Mouse (Mus musculus) stomach, adult 2 months (tissue): Measurements from ENCODE around the gene Kif21a. TPM values are rescaled to one million over a fixed set of nuclear protein-coding genes. Genes with fewer than 3 reads are reported as not detected.

Source experiments
- polyA plus RNA-seq: library from polyadenylated mRNA; depleted of rRNA; stranded (reverse); fragments of >200 nt; gene quantifications from 2 replicates; pipeline ENCODE4 v1.2.3, GENCODE M21; 2012; rRNA removed

The Kif21a gene
- 1.5 TPM in 2 replicates for polyA plus RNA-seq

GRCm38 (mm10) chr15:91049496-91050441 lies at the start of gene Kif21a:
Gene Kif21a (minus strand): TSS chr15:91049948.

Other genes with a start within 250 kb of the Kif21a start
- 0.10 and 0.23 TPM in 2 replicates for gene Abcd2, start 141.9 kb upstream of the Kif21a start, polyA plus RNA-seq
- gene CN725425, start 149.5 kb upstream of the Kif21a start, polyA plus RNA-seq = not detected in 2 replicates